Mouse (Mus musculus) ES-Bruce4 (cell line): Measurements from ENCODE around the gene Rln1. TPM values are rescaled to one million over a fixed set of nuclear protein-coding genes. Genes with fewer than 3 reads are reported as not detected.
A peak's percentile ranks its signal among the peaks of the same experiment; 100 is the strongest.

Experiments
- H3K27ac ChIP-seq: 2 replicates; pipeline ENCODE4 v1.5.1; 2012; ENCODE audit warnings: low read length, inconsistent platforms; ENCODE audit not compliant: insufficient read depth
- H3K27me3 ChIP-seq: 2 replicates; pipeline ENCODE4 v1.6.1; 2012; ENCODE audit warnings: mild to moderate bottlenecking, low read length, inconsistent platforms; ENCODE audit not compliant: control insufficient read depth, poor library complexity, insufficient read depth, severe bottlenecking
- H3K36me3 ChIP-seq: 2 replicates; pipeline ENCODE4 v1.6.1; 2012; ENCODE audit warnings: inconsistent platforms, mild to moderate bottlenecking, low read length, moderate library complexity; ENCODE audit not compliant: control insufficient read depth, poor library complexity, insufficient read depth, severe bottlenecking
- H3K4me1 ChIP-seq: one replicate; pipeline ENCODE4 v1.8.1; 2011; ENCODE audit warnings: low read length; ENCODE audit not compliant: control insufficient read depth, insufficient read depth
- H3K4me3 ChIP-seq: 2 replicates; pipeline ENCODE4 v1.5.1; 2011; ENCODE audit warnings: low read depth, mild to moderate bottlenecking, low read length
- H3K9ac ChIP-seq: 2 replicates; pipeline ENCODE4 v1.6.1; 2012; ENCODE audit warnings: low read depth, mild to moderate bottlenecking, inconsistent platforms; ENCODE audit not compliant: poor library complexity, severe bottlenecking
- H3K9me3 ChIP-seq: replicated peaks from 2 replicates; pipeline ENCODE4 v1.6.1; 2012; ENCODE audit warnings: mild to moderate bottlenecking, low read length, inconsistent platforms; ENCODE audit not compliant: control insufficient read depth, poor library complexity, insufficient read depth, severe bottlenecking
- EP300 ChIP-seq: IDR thresholded peaks from 2 replicates; pipeline ENCODE4 v1.6.1; 2011; ENCODE audit warnings: low read depth, low read length; ENCODE audit not compliant: insufficient read depth
- POLR2A ChIP-seq: IDR thresholded peaks from one replicate; pipeline ENCODE4 v1.8.1; 2011; ENCODE audit warnings: low read length; ENCODE audit not compliant: insufficient read depth
- polyA plus RNA-seq: library from polyadenylated mRNA; stranded (reverse); fragments of >200 nt; gene quantifications from 2 replicates; pipeline ENCODE4 v1.2.4, GENCODE M21; 2011; ENCODE audit warnings: low read depth; ENCODE audit not compliant: missing spikeins, insufficient read depth, insufficient read length

Gene Rln1
- polyA plus RNA-seq, 1 experiment: 2.0 TPM

DNA sequence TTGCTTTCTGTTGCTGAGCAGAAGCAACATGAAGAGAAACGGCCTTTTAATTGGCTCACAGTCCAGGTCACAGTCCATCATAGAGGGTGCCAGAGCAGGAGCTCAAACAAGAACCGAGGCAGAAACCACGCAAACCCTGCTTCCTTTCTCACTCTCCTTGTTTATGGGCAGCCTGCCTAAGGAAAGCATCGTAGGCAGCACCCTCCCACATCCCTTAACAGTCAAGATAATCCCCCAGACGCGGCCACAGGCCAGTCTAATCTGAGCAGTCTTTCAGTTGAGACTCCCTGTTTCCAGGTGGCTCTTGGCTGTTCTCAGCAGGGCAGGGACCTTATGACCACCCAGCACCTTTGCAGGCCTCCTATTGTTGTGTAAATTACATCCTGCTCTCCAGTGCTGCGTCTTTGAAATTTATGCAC is 49.0 kb downstream of the Rln1 start:
- Histone ChIP-seq H3K27me3 (no peaks in the 10 kb centered on the region), H3K27ac (peak overlapping the region; percentile 63; the same call in 1 of the 2 replicates), H3K4me3 (no peak overlapping the region), H3K9me3 (no peaks in the 10 kb centered on the region), H3K9ac (no peak overlapping the region), H3K4me1 (peaks cover 2% of the 10 kb centered on the region), H3K36me3 (no peaks in the 10 kb centered on the region)
- TF ChIP-seq EP300 (peak; percentile 89), POLR2A (no peak)

Other genes with a start within 250 kb of the Rln1 start
- 53.3 and 53.9 TPM in 2 replicates for gene Rcl1, start 233.3 kb downstream of the Rln1 start, polyA plus RNA-seq
- gene Jak2, start 82.8 kb downstream of the Rln1 start, polyA plus RNA-seq: 10.9 and 12.6 TPM in 2 replicates
- gene Insl6, start 9.3 kb downstream of the Rln1 start, polyA plus RNA-seq: 7.7 and 12.2 TPM in 2 replicates
- gene Plgrkt, start 32.7 kb upstream of the Rln1 start, polyA plus RNA-seq: 35.8 and 38.1 TPM in 2 replicates
- 3.5 and 4.2 TPM in 2 replicates for gene Cd274, start 32.8 kb upstream of the Rln1 start, polyA plus RNA-seq
- not detected in 2 replicates for gene Pdcd1lg2, start 76.2 kb upstream of the Rln1 start, polyA plus RNA-seq
- 49.7 and 50.2 TPM in 2 replicates for gene Ric1, start 187.6 kb upstream of the Rln1 start, polyA plus RNA-seq